Mouse (Mus musculus) myocyte (in vitro differentiated cells): ENCODE results near the gene Ttc21a.

ENCODE experiments used
- CEBPB ChIP-seq: IDR thresholded peaks from 2 replicates; pipeline ENCODE4 v1.6.1; 2011; ENCODE audit warnings: mild to moderate bottlenecking, moderate library complexity; ENCODE audit not compliant: poor library complexity, insufficient read depth, severe bottlenecking
- E2F4 ChIP-seq: IDR thresholded peaks from one replicate; pipeline ENCODE4 v1.6.1; 2011; ENCODE audit warnings: mild to moderate bottlenecking, control low read depth, moderate library complexity; ENCODE audit not compliant: insufficient read depth
- POLR2A ChIP-seq: IDR thresholded peaks from one replicate; pipeline ENCODE4 v1.6.1; 2011; ENCODE audit warnings: low read depth, mild to moderate bottlenecking, control low read depth, moderate library complexity; ENCODE audit not compliant: insufficient read length
- SRF ChIP-seq: IDR thresholded peaks from one replicate; pipeline ENCODE4 v1.6.1; 2011; ENCODE audit warnings: low read depth; ENCODE audit not compliant: control insufficient read depth, insufficient read length

GRCm38 (mm10) chr9:119979749-119980148, 42.3 kb downstream of the Ttc21a start:
- no peak for TF ChIP-seq SRF
- TF ChIP-seq CEBPB: no peak
- TF ChIP-seq E2F4: no peak
- no peak for TF ChIP-seq POLR2A
